Mouse (Mus musculus) MEL (cell line): ENCODE measurements at regions not wholly inside any gene's neighbourhood (a gene's known extent, or its start where the extent isn't known, plus 50 kb on each side); places are given as distances from the start of the nearest gene placed in this dataset.

Experiments
- CHD2 ChIP-seq: IDR thresholded peaks from 2 replicates; pipeline ENCODE4 v1.6.1; 2011; ENCODE audit warnings: low read length, improper control_type of control experiment
- CTCF ChIP-seq, 3 experiments: IDR thresholded peaks in 2 of 3; conservative IDR thresholded peaks in 1 of 3; 2 replicates each; pipeline ENCODE4 v1.5.1; 2011 to 2012; ENCODE audit warnings: low read length in 3 of 3, low read depth in 2 of 3, mild to moderate bottlenecking in 2 of 3, improper control_type of control experiment in 1 of 3, inconsistent platforms in 1 of 3, mixed read lengths in 1 of 3, moderate library complexity in 1 of 3; ENCODE audit not compliant: control insufficient read depth in 1 of 3, insufficient read depth in 1 of 3, poor library complexity in 1 of 3, severe bottlenecking in 1 of 3
- E2F4 ChIP-seq: IDR thresholded peaks from 2 replicates; pipeline ENCODE4 v1.6.1; 2011; ENCODE audit warnings: low read depth, low read length, improper control_type of control experiment, borderline replicate concordance
- EP300 ChIP-seq, 2 experiments: IDR thresholded peaks; 2 replicates each; pipeline ENCODE4 v1.6.1; 2011; ENCODE audit warnings: improper control_type of control experiment in 2 of 2, low read length in 2 of 2, low read depth in 1 of 2, mild to moderate bottlenecking in 1 of 2
- GABPA ChIP-seq: IDR thresholded peaks from 2 replicates; pipeline ENCODE4 v1.6.1; 2012; ENCODE audit warnings: low read depth, mild to moderate bottlenecking, inconsistent platforms, low read length, improper control_type of control experiment, moderate library complexity
- GATA1 ChIP-seq: IDR thresholded peaks from 2 replicates; pipeline ENCODE4 v1.6.1; 2011; ENCODE audit warnings: low read depth, low read length, improper control_type of control experiment
- POLR2A ChIP-seq, 2 experiments: IDR thresholded peaks; 2 replicates each; pipeline ENCODE4 v1.6.1; 2011 to 2012; ENCODE audit warnings: low read length in 2 of 2, mild to moderate bottlenecking in 2 of 2, control low read depth in 1 of 2, improper control_type of control experiment in 1 of 2, low read depth in 1 of 2, moderate library complexity in 1 of 2; ENCODE audit not compliant: control insufficient read depth in 1 of 2, insufficient read depth in 1 of 2, poor library complexity in 1 of 2
- POLR2AphosphoS2 ChIP-seq: IDR thresholded peaks from 2 replicates; pipeline ENCODE4 v1.6.1; 2011; ENCODE audit warnings: low read length, improper control_type of control experiment
- RAD21 ChIP-seq: IDR thresholded peaks from 2 replicates; pipeline ENCODE4 v1.6.1; 2011; ENCODE audit warnings: mild to moderate bottlenecking, low read depth, low read length, improper control_type of control experiment
- TAL1 ChIP-seq: IDR thresholded peaks from 2 replicates; pipeline ENCODE4 v1.6.1; 2012; ENCODE audit warnings: mild to moderate bottlenecking, inconsistent platforms, low read length, moderate library complexity, mixed read lengths
- TCF12 ChIP-seq: IDR thresholded peaks from 2 replicates; pipeline ENCODE4 v1.6.1; 2014; ENCODE audit warnings: low read depth, mild to moderate bottlenecking, inconsistent platforms, low read length, improper control_type of control experiment, moderate library complexity
- USF1 ChIP-seq: IDR thresholded peaks from 2 replicates; pipeline ENCODE4 v1.6.1; 2014; ENCODE audit warnings: low read depth, mild to moderate bottlenecking, inconsistent platforms, low read length, improper control_type of control experiment, moderate library complexity
- USF2 ChIP-seq, 2 experiments: IDR thresholded peaks; 2 replicates each; pipeline ENCODE4 v1.6.1; 2011 to 2012; ENCODE audit warnings: improper control_type of control experiment in 2 of 2, low read length in 2 of 2, borderline replicate concordance in 1 of 2, inconsistent platforms in 1 of 2, low read depth in 1 of 2, mild to moderate bottlenecking in 1 of 2; ENCODE audit not compliant: insufficient read depth in 1 of 2
- ZKSCAN1 ChIP-seq: IDR thresholded peaks from 2 replicates; pipeline ENCODE4 v1.6.1; 2012; ENCODE audit warnings: low read depth, mild to moderate bottlenecking, inconsistent platforms, low read length, improper control_type of control experiment, moderate library complexity

- TF ChIP-seq CHD2 (no peak), GATA1 (no peak), ZKSCAN1 (no peak), POLR2A (IDR thresholded peaks at IDR 0.05; ENCODE audit: control insufficient read depth in 1 of 2, insufficient read depth in 1 of 2, low read depth in 1 of 2, low read length in 2 of 2, poor library complexity in 1 of 2) (no peak), RAD21 (no peak), USF1 (no peak), EP300 (IDR thresholded peaks at IDR 0.05; ENCODE audit: low read depth in 1 of 2, low read length in 2 of 2) (no peak), CTCF (IDR thresholded peaks at IDR 0.05 in 2 of 3, conservative IDR thresholded peaks at IDR 0.05 in 1 of 3; ENCODE audit: control insufficient read depth in 1 of 3, insufficient read depth in 1 of 3, low read depth in 2 of 3, low read length in 3 of 3, poor library complexity in 1 of 3, severe bottlenecking in 1 of 3) (no peak), POLR2AphosphoS2 (no peak), TAL1 (no peak), GABPA (no peak), TCF12 (no peak), E2F4 (no peak), USF2 (IDR thresholded peaks at IDR 0.05; ENCODE audit: borderline replicate concordance in 1 of 2, insufficient read depth in 1 of 2, low read depth in 1 of 2, low read length in 2 of 2) (no peak)
Measured at GRCm38 (mm10) chr13:90233561-90233960, 144.2 kb upstream of the Xrcc4 start.
